Mouse (Mus musculus) MN1 (cell line): ENCODE measurements around the gene Hfe2.
"Not testable (repeated sequence)": the region's sequence is repeated elsewhere in the genome, so short reads cannot be mapped to it uniquely, and the experiment has no call there.

Experiments
- DNase-seq: peaks from one replicate; pipeline ENCODE4 v3.0.0-alpha.2; 2016; ENCODE audit warnings: low spot score

Hfe2 gene

DNA sequence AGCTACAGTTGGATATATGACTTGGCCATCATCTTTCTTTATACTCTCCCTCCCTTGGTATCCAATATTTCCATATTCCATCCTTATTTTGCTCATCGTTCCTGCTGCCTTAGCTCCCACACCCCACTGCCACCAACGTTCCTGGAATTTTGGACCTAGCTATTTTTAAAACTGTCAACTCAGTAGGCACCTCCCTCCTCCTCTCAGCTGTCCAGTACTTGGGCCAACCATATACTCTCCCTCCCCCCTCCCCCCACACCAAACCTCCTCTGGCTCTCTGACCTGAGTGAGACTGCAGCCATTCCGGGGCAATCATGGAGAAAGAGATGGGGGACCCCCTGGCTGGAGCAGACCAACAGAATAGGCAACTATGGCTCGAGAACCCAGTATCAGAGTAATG, at the start of gene Hfe2:
Hfe2 (plus strand) TSS at position 259 of the 400 bp plus-strand sequence.
- DNase-seq: no peak

GRCm38 (mm10) chr3:96477084-96477483, 47.9 kb upstream of the Hfe2 start:
- DNase-seq: no peak

- no peak for DNase-seq
Measured at GRCm38 (mm10) chr3:96477558-96477957, 47.4 kb upstream of the Hfe2 start.

DNA sequence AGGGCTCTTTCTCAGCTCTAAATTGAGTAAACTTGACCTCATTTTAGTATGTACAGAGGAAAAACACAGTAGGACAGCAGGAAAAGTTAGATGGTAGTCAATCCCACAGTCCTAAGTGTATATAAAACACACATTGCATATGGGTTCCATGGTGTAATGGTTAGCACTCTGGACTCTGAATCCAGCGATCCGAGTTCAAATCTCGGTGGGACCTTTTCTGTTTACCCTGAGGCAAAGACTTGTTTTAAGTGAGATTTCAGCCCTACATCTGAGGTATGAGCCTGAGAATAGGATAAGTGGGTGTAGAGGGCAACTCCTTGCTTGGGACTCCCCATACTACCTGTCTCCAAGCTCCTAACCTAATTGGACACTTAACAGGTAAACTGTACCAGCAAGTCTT, 45.7 kb upstream of the Hfe2 start:
- DNase-seq: peak; percentile 52

- no peak for DNase-seq
Measured at GRCm38 (mm10) chr3:96480684-96481270, 44.2 kb upstream of the Hfe2 start.

GRCm38 (mm10) chr3:96481856-96482255, 43.1 kb upstream of the Hfe2 start:
- DNase-seq: no peak

- DNase-seq: no peak
Measured at GRCm38 (mm10) chr3:96482451-96482850, 42.5 kb upstream of the Hfe2 start.

DNA sequence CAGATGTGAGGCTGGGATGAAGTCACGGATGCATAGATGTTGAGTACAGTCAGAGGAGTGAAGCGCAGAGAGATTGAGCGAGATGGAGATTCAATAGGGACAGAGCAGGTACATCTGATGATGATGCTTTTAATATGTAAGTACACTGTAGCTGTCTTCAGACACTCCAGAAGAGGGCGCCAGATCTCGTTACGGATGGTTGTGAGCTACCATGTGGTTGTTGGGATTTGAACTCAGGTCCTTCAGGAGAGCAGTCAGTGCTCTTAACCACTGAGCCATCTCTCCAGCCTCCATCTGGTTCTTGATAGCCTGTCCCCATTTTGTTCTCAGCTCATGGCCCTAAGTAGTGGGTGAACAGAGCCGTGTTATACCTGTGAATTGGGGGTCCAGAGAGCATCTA, 41.9 kb upstream of the Hfe2 start:
- DNase-seq: not testable (repeated sequence)

GRCm38 (mm10) chr3:96483946-96484345, 41.0 kb upstream of the Hfe2 start:
- no peak for DNase-seq

- no peak for DNase-seq
Measured at GRCm38 (mm10) chr3:96484921-96485320, 40.1 kb upstream of the Hfe2 start.

- DNase-seq: peak; percentile 41
Measured at GRCm38 (mm10) chr3:96485361-96485760, 39.6 kb upstream of the Hfe2 start.

- not testable (repeated sequence) for DNase-seq
Measured at GRCm38 (mm10) chr3:96486064-96486827, 38.7 kb upstream of the Hfe2 start.

GRCm38 (mm10) chr3:96486828-96487559, 38.0 kb upstream of the Hfe2 start:
- peak; percentile 29 for DNase-seq

- DNase-seq: peak; percentile 56
Measured at GRCm38 (mm10) chr3:96487596-96488289, 37.2 kb upstream of the Hfe2 start.

DNA sequence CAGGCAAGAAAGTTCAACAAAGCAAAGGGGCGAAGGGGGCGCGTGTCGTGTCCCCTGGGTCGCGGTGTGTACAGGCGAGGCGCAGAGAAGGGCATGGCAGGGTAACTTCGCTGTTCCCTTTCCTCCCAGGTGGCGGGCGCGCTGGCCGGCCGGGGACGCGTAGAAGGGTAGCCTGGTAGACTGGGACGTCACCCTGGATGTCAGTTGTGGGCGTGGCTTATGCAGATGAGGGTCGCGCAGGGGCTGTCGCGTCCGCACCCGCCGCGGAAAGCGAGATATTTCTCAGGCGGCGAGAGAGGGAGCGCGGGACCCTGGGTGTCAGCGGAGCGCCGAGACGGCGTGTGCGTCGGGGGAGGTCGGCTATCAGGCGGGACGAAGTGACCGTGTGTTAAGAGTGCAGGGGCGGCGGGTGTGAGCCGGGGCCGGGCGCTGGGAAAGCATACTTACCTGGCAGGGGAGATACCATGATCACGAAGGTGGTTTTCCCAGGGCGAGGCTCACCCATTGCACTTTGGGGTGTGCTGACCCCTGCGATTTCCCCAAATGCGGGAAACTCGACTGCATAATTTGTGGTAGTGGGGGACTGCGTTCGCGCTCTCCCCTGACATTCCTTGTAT, 36.6 kb upstream of the Hfe2 start:
- DNase-seq: not testable (repeated sequence)

GRCm38 (mm10) chr3:96488907-96489629, 35.9 kb upstream of the Hfe2 start:
- not testable (repeated sequence) for DNase-seq

DNA sequence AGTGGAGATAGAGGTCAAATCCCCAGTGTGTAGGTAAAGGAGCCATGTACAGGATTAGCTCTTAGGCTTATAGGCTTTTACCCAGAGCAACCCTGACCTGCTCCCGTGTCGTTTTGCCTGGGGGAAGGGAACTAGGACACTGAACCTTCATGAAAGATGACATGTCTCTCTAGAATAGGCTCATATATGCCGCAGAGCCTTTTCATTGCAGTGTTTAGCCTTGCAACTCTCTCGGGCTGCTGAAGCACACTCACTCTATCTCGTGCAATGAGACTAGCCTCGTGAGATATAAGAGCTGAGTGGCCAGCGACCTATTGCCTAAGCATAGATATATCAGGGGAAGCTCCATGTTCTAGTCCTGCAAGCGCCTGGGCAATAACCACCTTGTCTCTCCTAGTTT, 35.3 kb upstream of the Hfe2 start:
- not testable (repeated sequence) for DNase-seq

DNA sequence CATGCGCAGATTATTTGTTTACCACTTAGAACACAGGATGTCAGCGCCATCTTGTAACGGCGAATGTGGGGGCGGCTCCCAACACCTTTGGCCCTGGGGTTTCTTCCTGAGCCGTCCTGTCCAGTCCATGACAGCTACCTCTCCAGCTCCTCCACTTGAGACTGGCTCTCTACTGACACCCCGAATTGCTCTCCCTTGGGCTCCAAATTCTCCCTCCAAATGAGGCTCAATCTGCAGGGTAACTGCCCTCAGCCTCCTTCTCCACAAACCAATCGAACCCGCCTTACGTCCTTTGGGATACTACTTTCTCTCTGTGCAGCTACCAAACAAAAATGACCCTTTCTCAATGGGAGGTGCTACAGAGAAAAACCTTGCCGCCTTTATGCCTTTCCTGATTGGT, 30.5 kb upstream of the Hfe2 start:
- not testable (repeated sequence) for DNase-seq

DNA sequence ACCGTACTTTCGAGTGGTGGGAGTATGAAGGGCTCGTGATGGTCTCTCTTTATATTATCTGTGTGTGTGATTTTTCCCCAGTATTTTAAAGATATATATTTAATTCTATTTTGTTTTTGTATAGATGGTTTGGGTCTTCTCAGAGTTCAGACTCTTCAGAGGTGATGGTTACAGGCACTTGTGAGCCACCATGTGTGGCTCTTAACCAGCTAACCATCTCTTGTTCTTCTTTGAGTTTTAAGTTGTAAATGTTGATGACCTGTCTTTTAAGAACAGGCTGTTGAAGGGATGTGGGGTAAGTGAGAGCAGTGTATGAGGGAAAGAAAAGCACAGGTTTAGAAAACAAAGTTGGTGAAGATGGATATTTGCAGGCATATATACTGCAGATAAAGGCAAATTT, 30.1 kb upstream of the Hfe2 start:
- peak; percentile 38 for DNase-seq

- DNase-seq: no peak
Measured at GRCm38 (mm10) chr3:96495490-96496210, 29.3 kb upstream of the Hfe2 start.

- DNase-seq: no peak
Measured at GRCm38 (mm10) chr3:96496216-96496615, 28.8 kb upstream of the Hfe2 start.
